Mouse (Mus musculus) CH12.LX (cell line): ENCODE results near the gene Tmem123. TPM values are rescaled to one million over a fixed set of nuclear protein-coding genes. Genes with fewer than 3 reads are reported as not detected.
A peak's percentile ranks its signal among the peaks of the same experiment; 100 is the strongest.

Experiments
- DNase-seq: peaks from one replicate; pipeline ENCODE4 v3.0.0-alpha.2; 2013; ENCODE audit errors: extremely low read depth
- H3K27ac ChIP-seq: 2 replicates; pipeline ENCODE4 v1.5.1; 2012; ENCODE audit warnings: low read depth, mild to moderate bottlenecking, control low read depth, moderate library complexity; ENCODE audit not compliant: insufficient read depth
- H3K27me3 ChIP-seq: replicated peaks from 2 replicates; pipeline ENCODE3; 2012; ENCODE audit warnings: inconsistent platforms
- H3K36me3 ChIP-seq, 2 experiments: replicated peaks in 1 of 2; 2 replicates each; pipeline versions ENCODE3 to v1.6.1; 2012; ENCODE audit warnings: inconsistent platforms in 1 of 2, low read length in 1 of 2, mild to moderate bottlenecking in 1 of 2, mixed read lengths in 1 of 2, moderate library complexity in 1 of 2; ENCODE audit not compliant: control insufficient read depth in 1 of 2, insufficient read depth in 1 of 2
- H3K4me1 ChIP-seq, 2 experiments: 2 replicates each; pipeline ENCODE4 v1.6.1; 2012; ENCODE audit warnings: inconsistent platforms in 1 of 2, moderate library complexity in 1 of 2; ENCODE audit not compliant: insufficient read depth in 2 of 2, control insufficient read depth in 1 of 2
- H3K4me2 ChIP-seq: 2 replicates; pipeline ENCODE4 v1.6.1; 2012; ENCODE audit warnings: low read depth, mild to moderate bottlenecking, control low read depth; ENCODE audit not compliant: poor library complexity, insufficient read depth, severe bottlenecking
- H3K4me3 ChIP-seq, 3 experiments: fragments of 150-350 bp in 1 of 3; sonication (generic) in 1 of 3; replicated peaks in 1 of 3; 2 replicates each; pipeline versions ENCODE3 to v1.5.1; 2011 to 2012; ENCODE audit warnings: low read depth in 2 of 3, low read length in 2 of 3, mild to moderate bottlenecking in 2 of 3, moderate library complexity in 2 of 3, control low read depth in 1 of 3, improper control_type of control experiment in 1 of 3, inconsistent platforms in 1 of 3, mixed read lengths in 1 of 3; ENCODE audit not compliant: poor library complexity in 1 of 3
- H3K79me2 ChIP-seq: replicated peaks from 2 replicates; pipeline ENCODE4 v1.6.1; 2012; ENCODE audit warnings: mild to moderate bottlenecking, moderate library complexity; ENCODE audit not compliant: control insufficient read depth, poor library complexity, insufficient read depth, severe bottlenecking; ENCODE audit errors: extremely low read depth
- H3K9ac ChIP-seq: 2 replicates; pipeline ENCODE4 v1.6.1; 2012; ENCODE audit warnings: low read depth, mild to moderate bottlenecking, control low read depth, moderate library complexity; ENCODE audit not compliant: insufficient read depth
- H3K9me3 ChIP-seq: replicated peaks from 2 replicates; pipeline ENCODE3; 2012; ENCODE audit warnings: low read length, inconsistent platforms, mixed read lengths
- CHD1 ChIP-seq: IDR thresholded peaks from 2 replicates; pipeline ENCODE4 v1.6.1; 2012; ENCODE audit warnings: low read depth, low read length, improper control_type of control experiment, inconsistent platforms
- CTCF ChIP-seq, 2 experiments: IDR thresholded peaks in 1 of 2; conservative IDR thresholded peaks in 1 of 2; 2 replicates each; pipeline ENCODE4 v1.5.1; 2011 to 2012; ENCODE audit warnings: low read depth in 2 of 2, low read length in 2 of 2, improper control_type of control experiment in 1 of 2, inconsistent platforms in 1 of 2, mild to moderate bottlenecking in 1 of 2, moderate library complexity in 1 of 2
- ELF1 ChIP-seq: IDR thresholded peaks from 2 replicates; pipeline ENCODE4 v1.6.1; 2014; ENCODE audit warnings: low read depth, mild to moderate bottlenecking, inconsistent platforms, low read length, improper control_type of control experiment
- EP300 ChIP-seq: IDR thresholded peaks from 2 replicates; pipeline ENCODE4 v1.6.1; 2011; ENCODE audit warnings: low read length, improper control_type of control experiment
- JUND ChIP-seq: conservative IDR thresholded peaks from 2 replicates; pipeline ENCODE4 v1.6.1; 2011; ENCODE audit warnings: low read depth, low read length, improper control_type of control experiment
- MAFK ChIP-seq: IDR thresholded peaks from 2 replicates; pipeline ENCODE4 v1.6.1; 2011; ENCODE audit warnings: low read length, improper control_type of control experiment; ENCODE audit not compliant: insufficient replicate concordance
- MAX ChIP-seq: IDR thresholded peaks from 2 replicates; pipeline ENCODE4 v1.6.1; 2011; ENCODE audit warnings: low read length, improper control_type of control experiment
- MXI1 ChIP-seq: IDR thresholded peaks from 2 replicates; pipeline ENCODE4 v1.6.1; 2011; ENCODE audit warnings: mild to moderate bottlenecking, low read depth, low read length, improper control_type of control experiment
- NRF1 ChIP-seq: IDR thresholded peaks from 2 replicates; pipeline ENCODE4 v1.6.1; 2014; ENCODE audit warnings: low read depth, mild to moderate bottlenecking, inconsistent platforms, low read length, improper control_type of control experiment, moderate library complexity
- POLR2AphosphoS2 ChIP-seq: IDR thresholded peaks from 2 replicates; pipeline ENCODE4 v1.6.1; 2011; ENCODE audit warnings: low read depth, low read length, improper control_type of control experiment
- SIN3A ChIP-seq: IDR thresholded peaks from 2 replicates; pipeline ENCODE4 v1.6.1; 2012; ENCODE audit warnings: low read length, improper control_type of control experiment, inconsistent platforms
- TCF12 ChIP-seq: IDR thresholded peaks from 2 replicates; pipeline ENCODE4 v1.6.1; 2014; ENCODE audit warnings: low read depth, mild to moderate bottlenecking, inconsistent platforms, low read length, improper control_type of control experiment
- ZC3H11A ChIP-seq: IDR thresholded peaks from 2 replicates; pipeline ENCODE4 v1.6.1; 2012; ENCODE audit warnings: low read depth, mild to moderate bottlenecking, inconsistent platforms, low read length, improper control_type of control experiment
- ZKSCAN1 ChIP-seq: IDR thresholded peaks from 2 replicates; pipeline ENCODE4 v1.6.1; 2012; ENCODE audit warnings: low read depth, inconsistent platforms, low read length, improper control_type of control experiment, borderline replicate concordance
- dilution Hi-C: fragments of 300-500 bp; cut with MboI; formaldehyde crosslinking; loops from 2 replicates; pipeline ENCODE4 v1.14.3; 2020; ENCODE audit warnings: low sequenced_read_pairs; ENCODE audit not compliant: extremely low pct_unique_long_range_greater_than_20kb, extremely low pct_ligation_motif_present
- in situ Hi-C: fragments of 300-500 bp; cut with MboI; formaldehyde crosslinking; loops from 3 replicates; pipeline ENCODE4 v1.14.3; 2019; ENCODE audit warnings: low sequenced_read_pairs, low pct_ligation_motif_present, low pct_unique_long_range_greater_than_20kb, mixed read lengths
- polyA plus RNA-seq: library from polyadenylated mRNA; unstranded; fragments of >175 nt; gene quantifications from 2 replicates; pipeline ENCODE4 v1.2.1, GENCODE M21; 2012; ENCODE audit warnings: low read depth; ENCODE audit not compliant: insufficient read length
- total RNA-seq, 2 experiments: library from RNA; depleted of rRNA; stranded (reverse); fragments of 300-350 nt in 1 of 2; fragments of >200 nt in 1 of 2; gene quantifications; 2 replicates each; pipeline ENCODE4 v1.2.3; 2012 to 2014

Tmem123 gene
- total and polyA plus RNA-seq, 3 experiments = 61.1 to 183 (median 107) TPM

DNA sequence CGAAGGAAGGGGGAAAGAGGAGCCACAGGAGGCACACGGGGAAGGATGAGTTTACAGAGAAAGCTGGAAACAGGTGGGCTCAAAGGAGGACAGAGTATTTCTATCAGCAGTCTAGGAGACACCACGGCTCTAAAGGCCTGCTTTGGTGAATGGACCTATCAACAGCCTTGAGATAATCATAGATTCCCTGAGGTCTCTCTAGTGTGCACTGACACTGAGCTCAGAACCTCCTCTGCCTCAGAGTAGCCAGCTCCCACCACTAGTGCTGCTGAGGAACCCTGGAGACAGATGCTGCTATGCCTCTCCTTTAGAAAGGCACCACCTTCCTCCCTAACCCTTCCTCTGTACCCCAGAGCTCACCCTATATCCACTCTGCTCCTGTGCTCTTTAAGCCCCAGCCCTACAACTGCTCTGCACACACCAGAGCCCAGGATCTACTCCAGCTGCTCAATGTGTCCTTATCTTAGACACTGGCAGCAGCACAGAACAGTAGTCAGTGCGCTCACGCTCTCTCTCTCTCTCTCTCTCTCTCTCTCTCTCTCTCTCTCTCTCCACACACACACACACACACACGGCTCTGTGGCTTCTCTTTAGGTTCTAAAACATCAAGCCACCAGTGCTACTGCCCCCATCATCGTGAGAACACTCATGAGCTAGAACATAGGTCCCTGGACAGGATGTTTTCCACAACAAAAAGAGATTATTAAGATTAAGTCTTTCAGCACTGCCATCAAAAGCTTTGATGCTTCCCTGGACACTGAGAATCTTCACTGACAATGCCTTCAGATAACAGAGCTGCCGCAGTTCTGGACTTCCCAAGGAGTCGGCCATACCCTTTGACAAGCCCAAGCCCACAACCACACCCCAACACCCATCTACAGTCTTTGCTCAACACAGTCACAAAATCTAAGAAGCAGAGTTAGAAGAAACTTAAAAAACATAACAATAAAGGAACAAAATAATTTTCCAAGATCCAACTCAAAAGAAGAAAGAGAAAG lies 66.0 kb downstream of the Tmem123 start:
- Histone ChIP-seq H3K4me2 (peak overlapping the region; percentile 88), H3K4me3 (peak overlapping the region; percentile 57 to 88 (median 57)), H3K9ac (peak overlapping the region; percentile 99), H3K27ac (peak overlapping the region; percentile 46), H3K9me3 (no peaks in the 10 kb centered on the region), H3K4me1 (peaks cover 10 to 34% of the 10 kb centered on the region in 2 experiments), H3K27me3 (no peaks in the 10 kb centered on the region), H3K79me2 (peaks cover 88% of the 10 kb centered on the region), H3K36me3 (peaks cover 11 to 33% of the 10 kb centered on the region in 2 experiments)
- dilution Hi-C loops = no loop called here
- no peak for TF ChIP-seq EP300
- TF ChIP-seq NRF1 = no peak
- no peak for TF ChIP-seq ZKSCAN1
- no peak for TF ChIP-seq MAFK
- no peak for TF ChIP-seq TCF12
- no peak for TF ChIP-seq JUND
- TF ChIP-seq ZC3H11A = no peak
- TF ChIP-seq CHD1 = peak; percentile 77
- TF ChIP-seq POLR2AphosphoS2 = no peak
- TF ChIP-seq MXI1 = no peak; the same call in 1 of the 2 replicates
- no peak for TF ChIP-seq MAX
- TF ChIP-seq ELF1 = no peak
- TF ChIP-seq SIN3A = peak; percentile 61; the same call in 1 of the 2 replicates
- in situ Hi-C loops = loop anchor here (5.0 to 10.0 kb wide), 2 partner anchors 58 to 65 kb away; no protein-coding TSS in a partner anchor
- no peak for DNase-seq

DNA sequence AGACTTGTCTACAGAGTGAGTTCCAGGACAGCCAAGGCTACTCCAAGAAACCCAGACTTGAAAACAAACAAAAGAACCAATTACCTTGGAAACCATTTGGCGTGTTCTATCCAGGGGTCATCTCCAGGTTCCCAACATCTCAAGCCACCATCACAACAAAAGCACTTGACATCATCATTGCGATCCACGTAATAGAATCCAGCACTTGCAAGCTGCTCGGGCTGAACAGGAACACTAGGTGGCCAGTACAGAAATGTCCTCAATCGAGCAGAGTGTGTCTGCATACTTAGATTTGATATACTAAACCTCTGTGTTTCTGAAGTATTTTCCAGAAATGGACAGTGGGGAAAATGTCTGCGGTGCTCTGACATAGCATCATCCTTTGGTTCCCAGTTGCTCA lies 69.6 kb downstream of the Tmem123 start:
- peak overlapping the region; percentile 67 for H3K27ac ChIP-seq
- peaks cover 0 to 12% of the 10 kb centered on the region in 2 experiments for H3K36me3 ChIP-seq
- dilution Hi-C loops (no loop called here), in situ Hi-C loops (loop anchor here (5.0 kb wide), 1 partner anchor 61 kb away; no protein-coding TSS in a partner anchor)
- H3K79me2 ChIP-seq = peaks cover 64% of the 10 kb centered on the region
- no peaks in the 10 kb centered on the region for H3K27me3 ChIP-seq
- H3K9ac ChIP-seq = peak overlapping the region; percentile 99; the same call in 1 of the 2 replicates
- TF ChIP-seq MXI1 (no peak), CTCF (conservative IDR thresholded peaks at IDR 0.05 in 1 of 2, IDR thresholded peaks at IDR 0.05 in 1 of 2; ENCODE audit: low read depth in 2 of 2, low read length in 2 of 2) (peak in 1 of 2 experiments; percentile 36; a peak in 2 of 4 replicates), NRF1 (no peak)
- H3K9me3 ChIP-seq = no peaks in the 10 kb centered on the region
- H3K4me2 ChIP-seq = peak overlapping the region; percentile 97
- DNase-seq = no peak
- peak overlapping the region; percentile 71 to 81 (median 74) for H3K4me3 ChIP-seq
- H3K4me1 ChIP-seq = peaks cover 0 to 5% of the 10 kb centered on the region in 2 experiments; a peak in 1 of 4 replicates
